In genomic region chr16:82431811-82432210, GRCm38 (mm10) we compare ENCODE assay signal across 16 mouse cellular contexts.
DNase-seq lines count a peak whose midpoint lies in the region; ATAC-seq and TF ChIP-seq lines count a peak whose summit lies in the region.
"Had no signal": no experiment of that assay in that cellular context is flagged by ENCODE, and none has a peak within 500 bp of the region (broad histone marks: within the 10 kb centered on the region; RNA-seq: fewer than 3 reads in every experiment).

No protein-coding gene starts in this region.

- no peaks in the 10 kb centered on the region for H3K4me1 ChIP-seq in midbrain, postnatal 0 days (ENCODE audit: insufficient read depth, low read length)
- no peaks in the 10 kb centered on the region for H3K4me1 ChIP-seq in midbrain, embryonic 16.5 days (ENCODE audit: control insufficient read depth, insufficient read depth, low read length)
- no peaks in the 10 kb centered on the region for H3K4me1 ChIP-seq in hindbrain, embryonic 10.5 days (replicated peaks)
- H3K4me1 ChIP-seq in lung, postnatal 0 days (ENCODE audit: insufficient read depth, low read depth, low read length), result no peaks in the 10 kb centered on the region
- H3K4me1 ChIP-seq: limb, embryonic 13.5 days; midbrain, embryonic 13.5 days had no signal

- no peak for TF ChIP-seq CTCF in midbrain, postnatal 0 days (IDR thresholded peaks at IDR 0.05)
- TF ChIP-seq CTCF in lung, postnatal 0 days (IDR thresholded peaks at IDR 0.05), result no peak

- no peak for TF ChIP-seq EP300 in lung, postnatal 0 days (IDR thresholded peaks at IDR 0.05)

- H3K9me3 ChIP-seq in midbrain, postnatal 0 days (ENCODE audit: low read length), result no peaks in the 10 kb centered on the region
- no peaks in the 10 kb centered on the region for H3K9me3 ChIP-seq in midbrain, embryonic 16.5 days (replicated peaks; ENCODE audit: control insufficient read depth, low read length, poor library complexity, severe bottlenecking)
- no peaks in the 10 kb centered on the region for H3K9me3 ChIP-seq in hindbrain, embryonic 10.5 days
- H3K9me3 ChIP-seq in lung, postnatal 0 days (ENCODE audit: low read length), result no peaks in the 10 kb centered on the region
- H3K9me3 ChIP-seq: limb, embryonic 13.5 days; midbrain, embryonic 13.5 days had no signal

- peak; percentile 8 for DNase-seq in midbrain, postnatal 0 days (ENCODE audit: low spot score)
- peak; percentile 34 to 82 for DNase-seq in frontal cortex, postnatal 36 days (ENCODE audit: low spot score in 2 of 2)
- DNase-seq in left cerebral cortex, adult 8-10 months (ENCODE audit: low spot score in 2 of 2), result peak; percentile 2 to 64
- no peak for DNase-seq in hindbrain, embryonic 10.5 days (ENCODE audit: low spot score)
- DNase-seq in lung, postnatal 0 days (ENCODE audit: low spot score), result no peak
- DNase-seq in thymus, postnatal 4 days, result no peak
- DNase-seq: cerebellum, adult 11-12 months; heart, adult 2 months; heart, postnatal 14 days; liver, postnatal 0 days; lung, postnatal 4 days had no signal

- no peak overlapping the region for H3K27ac ChIP-seq in midbrain, postnatal 0 days (ENCODE audit: low read depth, low read length)
- H3K27ac ChIP-seq in midbrain, embryonic 16.5 days (ENCODE audit: low read length), result no peak overlapping the region
- H3K27ac ChIP-seq in hindbrain, embryonic 10.5 days, result no peak overlapping the region
- H3K27ac ChIP-seq in lung, postnatal 0 days (ENCODE audit: low read length), result no peak overlapping the region
- H3K27ac ChIP-seq: heart, adult 2 months; kidney, postnatal 0 days; limb, embryonic 13.5 days; midbrain, embryonic 13.5 days had no signal

- WGBS in midbrain, postnatal 0 days, result 86% methylated on average over 1 of the region's 1 CpGs
- 89% methylated on average over 1 of the region's 1 CpGs for WGBS in midbrain, embryonic 16.5 days
- WGBS in hindbrain, embryonic 10.5 days, result 94% methylated on average over 1 of the region's 1 CpGs
- 67% methylated on average over 1 of the region's 1 CpGs for WGBS in lung, postnatal 0 days

- ATAC-seq in midbrain, postnatal 0 days (ENCODE audit: low FRiP score), result no peak
- ATAC-seq in midbrain, embryonic 16.5 days, result no peak
- no peak for ATAC-seq in lung, postnatal 0 days
- ATAC-seq: liver, postnatal 0 days; midbrain, embryonic 13.5 days had no signal

- H3K36me3 ChIP-seq in midbrain, postnatal 0 days (ENCODE audit: insufficient read depth, low read length), result no peaks in the 10 kb centered on the region
- H3K36me3 ChIP-seq in midbrain, embryonic 16.5 days (ENCODE audit: control insufficient read depth, insufficient read depth, low read length), result no peaks in the 10 kb centered on the region
- no peaks in the 10 kb centered on the region for H3K36me3 ChIP-seq in hindbrain, embryonic 10.5 days
- no peaks in the 10 kb centered on the region for H3K36me3 ChIP-seq in lung, postnatal 0 days (ENCODE audit: insufficient read depth, low read length)
- H3K36me3 ChIP-seq: limb, embryonic 13.5 days; midbrain, embryonic 13.5 days had no signal

- H3K27me3 ChIP-seq in midbrain, postnatal 0 days (ENCODE audit: insufficient read depth, low read length), result no peaks in the 10 kb centered on the region
- H3K27me3 ChIP-seq in midbrain, embryonic 16.5 days (ENCODE audit: control insufficient read depth, insufficient read depth, low read depth, low read length), result no peaks in the 10 kb centered on the region
- H3K27me3 ChIP-seq in hindbrain, embryonic 10.5 days (ENCODE audit: insufficient read depth, poor library complexity, severe bottlenecking), result no peaks in the 10 kb centered on the region
- no peaks in the 10 kb centered on the region for H3K27me3 ChIP-seq in lung, postnatal 0 days (replicated peaks; ENCODE audit: insufficient read depth, low read length)
- H3K27me3 ChIP-seq: CH12.LX; limb, embryonic 13.5 days; midbrain, embryonic 13.5 days had no signal

- H3K9ac ChIP-seq in midbrain, postnatal 0 days (replicated peaks; ENCODE audit: low read length, poor library complexity, severe bottlenecking), result no peak overlapping the region
- H3K9ac ChIP-seq in midbrain, embryonic 16.5 days (ENCODE audit: low read depth, low read length), result no peak overlapping the region
- no peak overlapping the region for H3K9ac ChIP-seq in lung, postnatal 0 days (replicated peaks; ENCODE audit: low read depth)
- H3K9ac ChIP-seq: limb, embryonic 13.5 days; liver, postnatal 0 days; midbrain, embryonic 13.5 days had no signal

- no peak overlapping the region for H3K4me3 ChIP-seq in midbrain, postnatal 0 days (ENCODE audit: low read depth, low read length)
- H3K4me3 ChIP-seq in midbrain, embryonic 16.5 days (ENCODE audit: low read depth, low read length), result no peak overlapping the region
- no peak overlapping the region for H3K4me3 ChIP-seq in hindbrain, embryonic 10.5 days
- H3K4me3 ChIP-seq in lung, postnatal 0 days (ENCODE audit: low read depth, low read length), result no peak overlapping the region
- H3K4me3 ChIP-seq: heart, adult 2 months; limb, embryonic 13.5 days; midbrain, embryonic 13.5 days had no signal

- no peak overlapping the region for H3K4me2 ChIP-seq in midbrain, postnatal 0 days (ENCODE audit: low read depth, low read length, poor library complexity, severe bottlenecking)
- no peak overlapping the region for H3K4me2 ChIP-seq in midbrain, embryonic 16.5 days (ENCODE audit: low read length)
- no peak overlapping the region for H3K4me2 ChIP-seq in lung, postnatal 0 days (replicated peaks; ENCODE audit: low read depth, low read length)
- H3K4me2 ChIP-seq: limb, embryonic 13.5 days; midbrain, embryonic 13.5 days had no signal

Comparison
In these comparisons a context has a peak if more than half of its experiments do, and no peak if none do; other contexts are left out.
1. DNase-seq: peak in midbrain, postnatal 0 days (single experiment), frontal cortex, postnatal 36 days (2 of 2) and left cerebral cortex, adult 8-10 months (2 of 2); none in hindbrain, embryonic 10.5 days (single experiment), lung, postnatal 0 days (single experiment) and thymus, postnatal 4 days (single experiment).